Comparison of ENCODE assay signal across 24 mouse cellular contexts in the genomic region with DNA sequence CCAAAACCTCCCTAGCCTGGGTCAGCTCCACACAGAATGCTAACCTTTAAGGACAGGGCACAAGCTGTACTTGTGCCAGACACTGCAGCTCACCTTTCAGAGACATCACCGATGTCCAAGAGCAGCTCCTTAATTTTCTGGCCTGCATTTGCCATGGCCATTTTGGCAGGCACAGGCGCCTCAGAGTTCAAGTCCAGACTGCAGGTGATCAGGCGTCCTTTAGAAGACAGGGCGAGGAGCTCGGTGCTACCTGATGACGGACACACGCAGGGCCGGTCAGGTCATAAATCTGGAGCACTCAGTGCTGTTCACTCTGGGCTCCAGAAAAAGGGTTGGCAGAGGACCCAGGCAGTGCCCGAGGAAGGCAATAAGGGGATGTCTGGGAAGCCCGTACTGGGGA. TPM values are rescaled to one million over a fixed set of nuclear protein-coding genes. Genes with fewer than 3 reads are reported as not detected.
"Had no signal": no experiment of that assay in that cellular context is flagged by ENCODE, and none has a peak within 500 bp of the region (broad histone marks: within the 10 kb centered on the region; RNA-seq: fewer than 3 reads in every experiment).

No protein-coding gene starts in this region.

- H3K27ac ChIP-seq: heart, adult 2 months; hindbrain, embryonic 10.5 days; hindbrain, embryonic 12.5 days; hindbrain, embryonic 14.5 days; intestine, embryonic 15.5 days; layer of hippocampus, adult 2 months; left cerebral cortex, adult 2 months; limb, embryonic 10.5 days; limb, embryonic 12.5 days; liver, embryonic 13.5 days had no signal

- H3K4me3 ChIP-seq: heart, adult 2 months; heart, embryonic 12.5 days; hindbrain, embryonic 10.5 days; hindbrain, embryonic 12.5 days; intestine, embryonic 15.5 days; layer of hippocampus, adult 2 months; left cerebral cortex, adult 2 months; limb, embryonic 10.5 days; limb, embryonic 12.5 days; liver, embryonic 13.5 days had no signal

- H3K27me3 ChIP-seq: heart, embryonic 12.5 days; hindbrain, embryonic 12.5 days; intestine, embryonic 15.5 days; limb, embryonic 12.5 days; liver, embryonic 13.5 days had no signal

- H3K9me3 ChIP-seq: heart, embryonic 12.5 days; hindbrain, embryonic 10.5 days; hindbrain, embryonic 12.5 days; intestine, embryonic 15.5 days; limb, embryonic 10.5 days; limb, embryonic 12.5 days; liver, embryonic 13.5 days had no signal

- DNase-seq: forebrain, postnatal 0 days; gastrocnemius, postnatal 14 days; heart, adult 2 months; heart, postnatal 10 days; heart, postnatal 4 days; kidney, adult 18-20 months; kidney, adult 8-10 months; kidney, postnatal 10 days; kidney, postnatal 25 days; kidney, postnatal 4 days; liver; liver, embryonic 13.5 days had no signal

RNA-seq across cellular contexts. Expression of gene Fscn2, which starts 14.0 kb away (rescaled TPM):
- total RNA-seq: granulocyte monocyte progenitor cell, adult 5-6 weeks; heart, adult 2 months; heart, postnatal 10 days; heart, postnatal 25 days; layer of hippocampus, postnatal 10 days had no signal
- polyA plus RNA-seq: liver, embryonic 13.5 days had no signal
